Mouse (Mus musculus) urinary bladder, postnatal 25 days (tissue): ENCODE measurements around the gene Ifna15.
A peak's percentile ranks its signal among the peaks of the same experiment; 100 is the strongest.
"Not testable (repeated sequence)": the region's sequence is repeated elsewhere in the genome, so short reads cannot be mapped to it uniquely, and the experiment has no call there.

ENCODE experiments used
- DNase-seq: peaks from one replicate; pipeline ENCODE4 v3.0.0; 2022; ENCODE audit warnings: low spot score

Gene Ifna15

DNA sequence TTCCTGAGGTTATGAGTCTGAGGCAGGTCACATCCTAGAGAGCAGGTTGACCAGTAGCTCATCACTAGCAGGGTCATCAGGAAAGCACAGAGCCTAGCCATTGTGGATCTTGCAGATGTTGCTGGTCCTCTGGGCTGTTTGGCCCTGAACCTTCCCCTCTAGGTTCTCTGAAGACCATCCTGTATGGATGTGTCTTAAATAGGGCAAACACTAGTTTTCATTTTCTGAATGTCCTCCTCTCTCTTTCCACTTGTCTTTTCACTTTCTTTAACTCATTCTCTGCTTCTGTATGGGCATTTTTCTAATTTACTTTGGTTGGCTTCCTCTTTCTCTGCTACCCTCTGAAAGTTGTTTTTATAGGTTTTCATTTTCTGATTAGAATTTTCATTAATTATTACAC, at the start of gene Ifna15:
Gene Ifna15, minus strand, starts transcription at position 101 of the 400 bp plus-strand sequence.
- DNase-seq, result not testable (repeated sequence)

DNA sequence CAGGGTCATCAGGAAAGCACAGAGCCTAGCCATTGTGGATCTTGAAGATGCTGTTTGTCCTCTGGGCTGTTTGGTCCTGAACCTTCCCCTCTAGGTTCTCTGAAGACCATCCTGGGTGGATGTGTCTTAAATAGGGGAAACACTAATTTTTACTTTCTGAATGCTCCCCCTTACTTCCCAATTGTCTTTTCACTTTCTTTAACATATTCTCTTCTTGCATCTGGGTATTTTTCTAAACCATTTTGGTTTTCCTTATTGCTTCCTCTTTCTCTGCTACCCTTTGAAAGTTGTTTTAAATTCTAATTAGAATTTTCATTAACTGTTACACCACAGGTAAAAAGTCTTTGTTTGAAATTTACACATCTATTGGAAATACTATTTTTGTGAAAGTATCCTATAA, 45.2 kb upstream of the Ifna15 start, which contains the start of gene Ifna12:
Gene Ifna12, minus strand, starts transcription at position 101 of the 400 bp plus-strand sequence.
- DNase-seq, result no peak

- no peak for DNase-seq
Observed at GRCm38 (mm10) chr4:88592285-88592684, 34.2 kb upstream of the Ifna15 start, which contains the start of gene Ifna9. Gene Ifna9, minus strand, starts transcription at chr4:88592385.

DNA sequence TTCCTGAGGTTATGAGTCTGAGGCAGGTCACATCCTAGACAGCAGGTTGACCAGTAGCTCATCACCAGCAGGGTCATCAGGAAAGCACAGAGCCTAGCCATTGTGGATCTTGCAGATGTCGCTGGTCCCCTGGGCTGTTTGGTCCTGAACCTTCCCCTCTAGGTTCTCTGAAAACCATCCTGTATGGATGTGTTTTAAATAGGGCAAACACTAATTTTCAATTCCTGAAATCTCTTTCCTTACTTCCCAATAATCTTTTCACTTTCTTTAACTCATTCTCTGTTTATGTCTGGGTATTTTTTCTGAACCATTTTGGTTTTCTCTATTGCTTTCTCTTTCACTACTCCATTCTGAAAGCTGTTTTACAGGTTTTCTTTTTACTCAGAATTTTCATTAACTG, 13.7 kb upstream of the Ifna15 start, which contains the start of gene Ifna14:
Gene Ifna14, minus strand, starts transcription at position 101 of the 400 bp plus-strand sequence.
- DNase-seq, result no peak

- DNase-seq, result no peak
Observed at GRCm38 (mm10) chr4:88561791-88562190, 3.7 kb upstream of the Ifna15 start.

DNA sequence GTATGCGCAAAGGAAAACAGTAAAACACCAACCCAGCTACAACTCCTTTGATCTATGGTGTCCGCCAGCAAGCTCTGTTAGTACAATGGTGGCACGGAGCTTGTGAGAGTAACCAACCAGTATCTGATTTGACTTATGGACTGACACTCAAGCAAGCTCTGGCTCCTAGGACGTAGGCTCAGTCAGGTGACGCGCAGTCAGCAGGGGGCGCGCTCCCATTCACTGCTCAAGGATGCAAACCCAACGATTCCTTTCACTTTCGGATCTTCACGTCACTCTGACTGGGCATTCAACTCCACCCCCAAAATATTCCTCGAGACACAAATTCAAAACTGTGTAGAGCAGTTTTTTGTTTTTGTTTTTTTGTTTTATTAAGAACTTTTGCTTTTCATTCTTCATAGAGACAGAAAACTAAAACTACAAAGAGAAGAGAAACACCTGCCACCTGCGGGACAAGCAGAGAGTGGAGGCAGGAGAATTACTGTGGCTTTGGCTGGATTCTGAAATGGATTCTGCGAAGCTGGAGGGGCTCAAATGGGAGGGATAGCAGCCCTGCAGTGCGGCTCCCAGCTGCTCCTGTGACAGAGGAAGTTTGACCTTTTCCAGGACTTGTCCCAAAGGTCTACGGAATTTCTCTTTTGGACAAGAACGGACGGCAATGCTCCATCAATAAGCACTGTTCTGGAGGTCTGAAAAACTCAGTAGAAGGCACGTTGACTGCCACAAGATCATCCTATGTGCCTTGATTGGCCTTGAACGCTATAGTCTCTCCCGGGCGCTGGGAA, 7.7 kb downstream of the Ifna15 start:
- DNase-seq, result peak; percentile 66

- no peak for DNase-seq
Observed at GRCm38 (mm10) chr4:88547986-88548385, 10.1 kb downstream of the Ifna15 start.

- no peak for DNase-seq
Observed at GRCm38 (mm10) chr4:88543649-88544234, 14.3 kb downstream of the Ifna15 start.

DNA sequence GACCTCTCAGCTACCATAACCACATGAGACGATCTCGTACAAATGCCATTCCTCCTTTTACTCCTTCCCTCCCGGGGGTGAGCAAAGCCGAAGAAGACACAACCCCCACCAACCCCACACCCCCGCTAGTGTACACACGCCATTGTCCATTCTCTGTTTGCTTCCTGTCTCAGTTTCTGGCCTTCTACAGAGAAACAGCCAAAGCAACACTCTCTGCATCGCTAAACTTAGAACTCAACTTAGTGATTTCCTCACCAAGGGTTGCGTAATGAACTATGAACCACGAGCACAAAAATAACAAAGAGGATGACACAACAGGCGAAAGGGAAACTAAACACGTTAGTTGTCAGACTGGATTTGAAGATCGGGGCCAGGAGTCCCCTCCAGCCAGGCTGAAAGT, 20.7 kb downstream of the Ifna15 start:
- no peak for DNase-seq

DNA sequence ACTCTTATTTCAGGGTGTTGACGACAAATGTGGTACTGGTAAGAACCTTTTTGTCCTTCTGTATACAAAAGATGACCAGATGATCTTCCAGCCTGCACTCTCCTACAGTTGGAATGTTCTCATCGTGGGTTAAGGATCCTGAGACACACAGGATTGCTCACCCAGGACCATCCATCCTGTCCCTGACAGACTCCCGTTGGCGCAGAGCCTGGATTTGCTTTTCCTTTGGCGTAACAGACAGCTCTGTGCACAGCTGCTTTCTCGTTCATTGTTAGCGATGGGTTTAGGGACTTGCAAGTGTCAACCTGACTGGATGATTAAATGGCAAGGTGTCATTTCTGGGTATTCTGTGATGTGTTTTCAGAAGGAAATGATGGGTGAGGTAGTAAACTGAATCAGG, 21.4 kb downstream of the Ifna15 start:
- no peak for DNase-seq

DNA sequence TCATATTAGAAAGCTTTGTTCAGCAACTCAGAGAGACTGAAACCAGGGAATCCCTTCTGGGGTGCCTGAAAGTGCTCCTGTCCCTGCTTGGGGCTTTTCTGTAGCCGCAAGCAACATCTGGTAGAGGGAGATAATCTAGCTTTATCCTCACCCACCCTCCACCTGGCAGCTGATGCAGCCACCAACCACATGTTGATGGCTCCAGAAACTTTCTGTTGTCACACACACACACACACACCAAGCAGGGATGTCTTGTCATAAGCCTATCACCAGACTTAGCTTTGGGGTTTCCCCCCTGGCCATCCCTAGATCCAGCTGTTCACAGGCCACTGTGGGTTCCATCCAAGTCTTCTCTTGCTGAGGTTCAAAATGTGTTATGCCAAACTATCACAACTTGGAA, 22.3 kb downstream of the Ifna15 start:
- DNase-seq, result no peak

DNA sequence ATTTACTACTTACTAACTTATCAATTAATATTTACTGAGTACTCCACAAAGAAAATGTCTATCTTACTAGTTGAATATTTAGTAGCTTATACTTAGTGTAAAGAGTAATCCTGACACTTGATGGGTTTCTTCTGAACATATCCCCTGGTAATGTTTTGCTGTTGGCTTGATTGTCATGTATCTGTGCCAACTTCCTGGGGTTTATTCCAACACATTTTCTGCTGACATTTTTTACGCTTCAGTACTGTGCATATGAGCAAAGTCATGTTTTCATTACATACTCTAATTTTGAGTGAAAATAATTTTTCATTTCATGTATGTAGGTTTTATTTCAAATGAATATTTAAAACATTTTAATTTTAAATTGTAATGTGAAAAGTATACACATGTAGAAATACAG, 23.1 kb downstream of the Ifna15 start:
- no peak for DNase-seq

GRCm38 (mm10) chr4:88533499-88533898, 24.5 kb downstream of the Ifna15 start:
- no peak for DNase-seq

DNA sequence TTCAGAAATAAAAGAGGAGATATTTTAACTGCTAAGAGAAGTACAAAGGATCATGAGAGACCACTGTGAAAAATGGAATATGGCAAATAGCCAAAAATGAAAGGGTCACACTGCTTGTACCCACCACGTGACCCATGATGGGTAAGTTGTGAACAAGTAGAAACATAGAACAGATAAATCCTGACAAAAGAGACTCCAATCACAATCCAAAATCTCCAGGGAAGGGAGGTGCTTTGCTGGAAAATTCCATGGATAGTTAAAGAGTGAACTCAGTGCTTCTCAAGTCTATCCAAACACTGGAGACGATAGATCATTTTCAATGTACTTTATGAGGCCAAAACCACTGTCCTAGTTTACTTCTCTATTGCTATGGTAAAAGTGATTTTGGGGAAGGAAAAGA, 27.2 kb downstream of the Ifna15 start:
- no peak for DNase-seq

DNA sequence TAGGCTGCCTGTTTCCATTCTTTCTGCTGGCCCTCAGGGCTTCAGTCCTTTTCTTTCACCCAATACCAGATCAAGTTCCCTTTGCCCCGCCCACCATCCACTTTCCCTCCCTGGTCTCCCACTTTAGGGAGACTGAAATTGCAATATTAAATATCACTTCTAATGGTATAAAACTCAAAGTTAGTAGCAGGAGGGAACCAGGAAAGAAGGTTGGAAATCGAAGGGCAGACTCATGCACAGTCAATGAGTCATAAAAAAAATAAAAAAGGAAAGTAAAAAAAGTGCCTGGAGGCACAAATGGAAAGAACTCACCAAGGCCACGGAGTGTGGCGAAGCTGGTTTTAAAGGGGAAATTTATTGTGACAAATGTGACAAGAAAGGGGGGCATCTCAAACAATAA, 27.8 kb downstream of the Ifna15 start:
- DNase-seq, result no peak

DNA sequence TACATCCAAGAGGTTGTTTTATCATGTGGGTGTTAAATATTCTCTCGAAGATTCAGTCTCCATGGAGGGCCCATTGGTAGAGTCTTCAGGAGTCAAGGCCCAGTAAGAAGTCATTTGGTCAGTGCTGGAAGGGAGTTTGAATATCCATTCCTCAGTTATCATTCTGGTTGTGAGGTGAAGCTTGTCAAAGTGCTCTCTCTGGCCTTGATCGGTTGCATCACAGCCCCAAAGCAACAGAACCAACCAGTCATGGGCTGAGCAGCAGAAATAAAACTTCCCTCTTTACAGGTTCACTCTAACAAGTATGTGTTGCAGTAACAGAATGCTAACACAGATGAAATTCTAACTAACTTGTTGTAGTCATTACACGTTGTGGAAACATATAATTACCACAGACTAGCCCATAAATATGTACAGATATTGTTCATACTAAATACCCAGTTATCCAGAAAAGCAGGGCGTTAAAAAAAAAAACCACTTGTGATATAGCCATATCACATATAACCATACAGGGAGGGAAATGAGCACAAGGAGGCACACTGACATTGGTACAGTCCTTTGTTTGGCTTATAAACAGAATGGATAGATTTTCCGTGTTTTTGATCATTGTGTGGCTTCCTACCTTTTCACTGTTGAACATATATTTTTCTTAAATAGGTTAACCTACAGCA, 31.5 kb downstream of the Ifna15 start:
- no peak for DNase-seq

DNA sequence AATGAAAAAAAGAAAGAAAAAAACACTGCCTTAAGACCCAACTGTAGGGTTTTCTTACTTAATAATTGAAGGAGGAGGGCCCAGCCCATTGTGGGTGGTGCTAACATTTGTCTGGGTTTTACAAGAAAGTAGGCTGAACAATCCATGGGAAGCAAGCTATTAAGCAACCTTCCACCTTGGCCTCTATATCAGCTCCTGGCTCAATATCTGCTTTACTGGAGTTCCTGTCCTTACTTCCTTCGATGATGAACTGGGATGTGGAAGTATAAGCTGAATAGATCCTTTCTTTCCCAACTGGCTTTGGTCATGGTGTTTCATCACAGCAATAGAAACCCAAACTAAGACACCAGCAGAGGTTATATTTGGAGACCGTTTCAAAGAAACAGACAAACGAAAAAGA, 32.7 kb downstream of the Ifna15 start:
- no peak for DNase-seq

DNA sequence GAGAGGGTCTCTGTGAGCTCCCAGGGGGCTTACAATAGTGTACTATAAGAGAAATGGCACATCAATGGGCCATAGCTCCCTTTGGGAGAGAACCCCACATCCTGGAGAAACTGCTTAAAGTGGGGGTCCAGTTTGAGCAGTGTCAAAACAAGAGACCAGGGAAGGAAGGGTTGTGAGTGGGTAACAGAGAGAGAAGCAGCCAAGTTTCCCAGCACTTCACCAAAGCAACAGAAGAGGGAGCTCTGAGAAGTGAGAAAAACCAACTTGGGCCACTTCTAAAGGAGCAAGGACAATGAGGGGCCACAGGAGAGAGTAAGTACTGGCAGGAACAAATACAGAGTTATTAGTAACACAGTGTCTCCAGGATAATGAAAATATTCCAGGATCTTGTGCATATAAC, 34.8 kb downstream of the Ifna15 start:
- DNase-seq, result no peak

DNA sequence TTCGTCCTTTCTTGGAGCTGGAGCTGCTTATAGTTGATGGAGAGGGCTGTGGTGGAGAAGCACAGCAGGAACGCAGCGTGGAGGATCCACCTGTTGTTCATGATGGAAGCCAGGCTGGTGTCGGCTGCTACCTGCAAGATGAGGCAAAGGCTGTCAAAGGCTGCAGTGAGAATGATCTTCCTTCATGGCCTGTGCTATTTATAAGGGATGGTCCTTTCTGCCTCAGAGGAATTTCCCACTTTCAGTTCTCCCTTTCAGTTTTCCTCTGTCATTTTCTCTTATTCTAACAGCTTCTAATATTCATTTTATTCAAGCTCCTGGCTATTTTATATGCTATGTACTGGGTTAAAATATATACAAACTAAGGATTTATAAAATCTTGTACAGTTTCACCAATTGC, 35.4 kb downstream of the Ifna15 start, which contains the start of gene Ifnb1:
Gene Ifnb1, minus strand, starts transcription at position 101 of the 400 bp plus-strand sequence.
- no peak for DNase-seq

- no peak for DNase-seq
Observed at GRCm38 (mm10) chr4:88517957-88518356, 40.1 kb downstream of the Ifna15 start.

GRCm38 (mm10) chr4:88515711-88516211, 42.3 kb downstream of the Ifna15 start:
- DNase-seq, result peak; percentile 22

- no peak for DNase-seq
Observed at GRCm38 (mm10) chr4:88515250-88515649, 42.8 kb downstream of the Ifna15 start.

DNA sequence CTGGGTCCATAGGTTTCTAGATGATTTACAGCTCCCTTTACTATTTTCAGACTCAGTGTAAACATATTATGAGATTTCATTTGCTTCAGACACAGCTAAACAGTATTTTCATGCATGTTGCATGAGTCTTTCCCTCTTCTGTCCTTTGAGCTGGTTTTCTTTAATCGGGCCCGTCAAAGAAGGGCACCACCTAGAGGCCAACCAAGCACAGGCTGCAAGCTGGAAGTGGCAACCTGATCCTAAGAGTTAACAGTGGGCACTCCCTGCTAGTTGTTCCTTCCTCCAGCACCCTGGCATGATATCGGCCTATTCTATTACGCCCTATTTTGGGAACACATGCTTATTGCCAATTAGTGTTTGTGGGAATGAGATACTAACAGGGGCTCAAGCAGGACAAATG, 43.6 kb downstream of the Ifna15 start:
- peak; percentile 49 for DNase-seq
